Mouse (Mus musculus) thymus, adult 2 months (tissue): ENCODE results near the gene Camkk2. TPM values are rescaled to one million over a fixed set of nuclear protein-coding genes. Genes with fewer than 3 reads are reported as not detected.

Source experiments
- DNase-seq: peaks from one replicate; pipeline ENCODE4 v3.0.0; 2021
- H3K27ac ChIP-seq: fragments of 200-500 bp; 2 replicates; pipeline ENCODE4 v1.5.1; 2012; ENCODE audit warnings: low read length, control low read depth; ENCODE audit not compliant: control insufficient read depth, insufficient read depth
- H3K27me3 ChIP-seq: fragments of 200-500 bp; 2 replicates; pipeline ENCODE4 v1.6.1; 2012; ENCODE audit warnings: mild to moderate bottlenecking, low read length, moderate library complexity, mixed read lengths; ENCODE audit not compliant: control insufficient read depth, insufficient read depth
- H3K36me3 ChIP-seq: fragments of 200-500 bp; 2 replicates; pipeline ENCODE4 v1.6.1; 2012; ENCODE audit warnings: mild to moderate bottlenecking, low read length, moderate library complexity; ENCODE audit not compliant: control insufficient read depth, insufficient read depth
- H3K4me1 ChIP-seq: fragments of 200-500 bp; replicated peaks from 2 replicates; pipeline ENCODE4 v1.6.1; 2012; ENCODE audit warnings: low read length; ENCODE audit not compliant: control insufficient read depth, insufficient read depth
- H3K4me3 ChIP-seq: fragments of 200-500 bp; 2 replicates; pipeline ENCODE4 v1.5.1; 2012; ENCODE audit warnings: mild to moderate bottlenecking, low read length, control low read depth, moderate library complexity; ENCODE audit not compliant: control insufficient read depth, insufficient read depth
- CTCF ChIP-seq: fragments of 200-500 bp; IDR thresholded peaks from 2 replicates; pipeline ENCODE4 v1.5.1; 2012; ENCODE audit warnings: mild to moderate bottlenecking, control low read depth, low read length, moderate library complexity, borderline replicate concordance; ENCODE audit not compliant: control insufficient read depth, poor library complexity, insufficient read depth; ENCODE audit errors: extremely low read depth
- POLR2A ChIP-seq: fragments of 200-500 bp; IDR thresholded peaks from 2 replicates; pipeline ENCODE4 v1.6.1; 2012; ENCODE audit warnings: mild to moderate bottlenecking, low read length, control low read depth, moderate library complexity; ENCODE audit not compliant: control insufficient read depth, poor library complexity, insufficient read depth; ENCODE audit errors: extremely low read depth
- WGBS: fragments of 180-500 bp; shearing (Covaris S2); methylation state at CpG from one replicate; pipeline ENCODE4 v1.1.7; 2018; 5-methylcytosine and 5-hydroxymethylcytosine counted together
- polyA plus RNA-seq: library from polyadenylated mRNA; depleted of rRNA; stranded (reverse); fragments of >200 nt; gene quantifications from 2 replicates; pipeline ENCODE4 v1.2.3, GENCODE M21; 2012; rRNA removed

Camkk2 gene
- polyA plus RNA-seq, 1 experiment, result 31.1 TPM

DNA sequence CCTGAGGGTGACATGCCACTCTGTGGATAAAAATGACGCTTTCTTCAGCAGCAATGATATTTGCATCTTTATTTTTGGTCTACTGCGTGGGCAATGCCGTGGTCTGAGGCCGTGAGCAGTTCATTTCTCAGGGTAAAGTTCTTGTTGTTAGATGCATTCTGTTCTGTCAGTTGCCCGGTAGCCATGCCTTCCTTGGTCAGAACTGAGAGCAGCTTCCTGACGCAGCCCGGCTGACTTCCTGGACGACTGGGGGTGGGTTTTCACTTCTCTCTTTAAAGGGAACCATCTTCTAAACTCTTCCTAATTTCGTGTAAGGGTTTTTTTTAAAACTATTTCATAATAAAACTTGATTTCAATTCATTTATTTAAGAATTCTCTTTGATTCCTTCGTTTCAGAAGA, 95.3 kb downstream of the Camkk2 start:
- no peak for DNase-seq
- Histone ChIP-seq H3K27ac (no peak overlapping the region), H3K27me3 (no peaks in the 10 kb centered on the region), H3K4me1 (no peaks in the 10 kb centered on the region; the same call in 1 of the 2 replicates), H3K36me3 (no peaks in the 10 kb centered on the region), H3K4me3 (no peak overlapping the region)
- 17% methylated on average over 10 of the region's 10 CpGs for WGBS
- TF ChIP-seq POLR2A, result no peak
- no peak for TF ChIP-seq CTCF

GRCm38 (mm10) chr5:122681276-122681675, 97.9 kb downstream of the Camkk2 start:
- no peak for TF ChIP-seq POLR2A
- no peak for TF ChIP-seq CTCF
- no peak overlapping the region for H3K4me3 ChIP-seq
- WGBS, result 95% methylated on average over 12 of the region's 12 CpGs

More at GRCm38 (mm10) chr5:122681276-122681675, 97.9 kb downstream of the Camkk2 start:
- H3K27ac ChIP-seq, result no peak overlapping the region
- no peaks in the 10 kb centered on the region for H3K27me3 ChIP-seq
- no peaks in the 10 kb centered on the region for H3K36me3 ChIP-seq
- H3K4me1 ChIP-seq, result no peaks in the 10 kb centered on the region; the same call in 1 of the 2 replicates
- no peak for DNase-seq

Other genes with a start within 250 kb of the Camkk2 start
- 0.52 and 1.6 TPM in 2 replicates for gene Ift81, start 164.9 kb downstream of the Camkk2 start, polyA plus RNA-seq
- 12.9 and 18.5 TPM in 2 replicates for gene P2rx7, start 135.5 kb downstream of the Camkk2 start, polyA plus RNA-seq
- gene P2rx4, start 71.9 kb downstream of the Camkk2 start, polyA plus RNA-seq, result 41.0 and 51.4 TPM in 2 replicates
- gene Anapc5, start 41.9 kb upstream of the Camkk2 start, polyA plus RNA-seq, result 463 and 489 TPM in 2 replicates
- 21.7 and 24.7 TPM in 2 replicates for gene Rnf34, start 70.6 kb upstream of the Camkk2 start, polyA plus RNA-seq
- gene Kdm2b, start 210.4 kb upstream of the Camkk2 start, polyA plus RNA-seq, result 65.1 and 73.9 TPM in 2 replicates
- 76.9 and 87.4 TPM in 2 replicates for gene Orai1, start 235.7 kb upstream of the Camkk2 start, polyA plus RNA-seq